Mouse (Mus musculus): ENCODE results near the gene Bloc1s4.

The Bloc1s4 gene

DNA sequence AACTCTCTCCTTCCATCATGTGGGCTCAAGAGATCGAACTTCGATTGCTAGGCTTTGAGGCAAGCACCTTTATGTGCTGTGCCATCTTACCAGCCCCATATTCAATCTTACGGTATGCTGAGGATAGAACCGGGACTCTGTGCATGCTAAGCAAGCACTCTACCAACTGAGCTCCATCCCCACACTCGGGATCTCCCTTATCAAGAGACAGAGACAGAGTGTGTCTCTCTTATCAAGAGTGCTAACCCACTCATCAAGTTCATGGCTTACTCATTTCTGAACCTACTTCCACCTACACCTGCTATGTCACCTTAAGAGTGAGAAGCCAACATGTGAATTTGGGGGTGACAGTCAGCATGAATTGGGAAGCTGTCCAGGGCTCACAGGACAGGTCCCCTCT is 28.2 kb downstream of the Bloc1s4 start:
- in situ Hi-C loops (cut with MboI, MseI), result no loop called here

DNA sequence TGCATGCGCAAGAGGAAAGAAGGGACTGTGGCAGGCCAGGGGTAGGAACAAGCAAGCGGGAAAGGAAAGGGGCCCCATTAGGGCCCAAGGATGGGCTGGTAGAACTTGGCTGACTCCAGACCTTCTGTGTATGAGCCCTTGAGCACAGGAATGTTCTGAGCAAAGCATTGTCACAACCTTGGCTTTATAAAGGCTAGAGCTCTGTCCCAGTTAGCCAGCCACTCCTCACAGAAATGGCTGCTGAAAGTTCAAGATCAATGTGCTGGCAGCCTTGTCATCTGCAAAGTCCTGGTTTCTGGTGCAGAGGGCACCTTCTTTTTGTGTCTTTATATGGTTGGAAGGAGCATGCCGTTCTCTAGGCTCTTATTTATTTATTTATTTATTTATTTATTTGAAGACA is 28.8 kb downstream of the Bloc1s4 start:
- in situ Hi-C loops (cut with MboI, MseI), result loop anchor here (10.0 kb wide), 1 partner anchor 95 kb away; no protein-coding TSS in a partner anchor

DNA sequence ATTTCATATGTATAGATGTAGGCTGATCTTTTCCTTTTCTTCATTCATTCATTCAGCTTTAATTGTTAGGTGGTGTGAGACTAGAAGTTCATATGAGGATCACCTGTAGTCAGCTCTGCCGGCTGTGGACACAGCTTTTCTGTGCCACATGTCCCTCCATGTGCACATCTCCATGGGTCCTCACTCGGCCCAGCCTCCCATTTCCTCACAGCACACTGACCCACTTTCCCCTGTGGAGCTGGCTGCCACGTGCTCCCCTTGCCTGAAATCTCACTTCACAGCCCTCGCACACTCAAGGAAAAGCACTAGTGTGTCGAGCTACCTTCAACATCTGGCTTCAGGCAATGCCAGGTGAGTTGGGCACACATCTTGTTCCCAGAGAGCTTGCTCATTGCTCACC is 29.3 kb downstream of the Bloc1s4 start:
- in situ Hi-C loops (cut with MboI, MseI), result loop anchor here (10.0 kb wide), 1 partner anchor 94 kb away; no protein-coding TSS in a partner anchor

DNA sequence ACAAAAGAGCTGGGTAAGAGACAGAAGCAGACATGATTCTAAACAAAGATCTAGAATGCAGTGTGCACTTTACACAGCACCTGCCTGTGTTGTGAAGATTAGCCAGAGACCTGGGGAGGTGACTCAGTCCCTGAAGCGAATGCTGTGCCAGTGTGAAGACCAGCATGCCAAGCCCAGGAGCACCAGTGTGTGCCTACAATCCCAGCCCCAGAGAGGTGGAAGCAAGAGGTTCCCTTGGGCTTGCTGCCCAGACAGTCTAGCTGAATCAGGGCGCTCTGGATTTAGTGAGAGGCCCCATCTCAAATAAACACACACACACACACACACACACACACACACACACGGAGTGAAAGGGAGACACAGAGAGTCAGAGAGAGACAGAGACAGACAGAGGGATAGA is 30.6 kb downstream of the Bloc1s4 start:
- in situ Hi-C loops (cut with MboI, MseI), result loop anchor here (10.0 kb wide), 1 partner anchor 93 kb away; no protein-coding TSS in a partner anchor

DNA sequence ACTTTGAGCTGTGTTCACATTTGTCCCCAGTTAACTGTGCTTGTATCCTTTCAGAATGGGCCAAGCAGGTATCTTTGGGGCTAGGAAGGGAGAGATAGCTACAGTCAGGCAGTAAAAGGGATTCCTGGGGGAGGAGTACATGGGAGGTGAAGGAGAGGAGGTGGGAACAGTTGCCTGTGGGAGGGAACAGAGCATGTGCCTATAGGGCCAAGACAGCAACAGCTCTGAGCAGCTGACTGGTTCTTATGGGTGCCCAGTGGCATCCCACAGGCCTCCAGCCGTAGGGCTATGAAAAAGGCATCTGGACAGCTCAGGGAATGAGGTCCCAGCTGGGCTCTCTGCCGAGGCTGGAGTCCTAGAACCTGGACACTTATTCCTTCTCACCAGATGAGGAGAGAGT is 31.6 kb downstream of the Bloc1s4 start:
- in situ Hi-C loops (cut with MboI, MseI), result loop anchor here (10.0 kb wide), 1 partner anchor 92 kb away; no protein-coding TSS in a partner anchor

DNA sequence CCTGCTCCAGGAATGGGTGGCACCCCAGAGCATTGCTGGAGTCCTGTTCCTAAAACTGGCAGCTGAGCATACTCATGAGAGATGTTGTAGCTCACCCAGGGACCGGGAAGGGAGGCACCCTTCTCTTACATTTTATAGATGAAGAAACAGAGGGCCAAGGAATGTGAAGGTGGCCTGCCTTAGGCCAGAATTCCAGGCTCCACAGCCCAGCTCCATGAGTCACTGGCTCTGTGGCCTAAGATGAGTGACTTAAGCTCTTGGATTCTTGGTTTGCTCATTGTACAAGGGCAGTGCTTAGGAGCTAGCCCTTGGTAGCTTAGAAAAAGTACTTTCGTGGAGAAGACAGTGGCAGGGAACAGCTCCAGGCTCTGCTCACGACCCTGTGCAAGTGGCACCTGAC is 33.6 kb downstream of the Bloc1s4 start:
- in situ Hi-C loops (cut with MboI, MseI), result loop anchor here (10.0 kb wide), 1 partner anchor 90 kb away; no protein-coding TSS in a partner anchor

DNA sequence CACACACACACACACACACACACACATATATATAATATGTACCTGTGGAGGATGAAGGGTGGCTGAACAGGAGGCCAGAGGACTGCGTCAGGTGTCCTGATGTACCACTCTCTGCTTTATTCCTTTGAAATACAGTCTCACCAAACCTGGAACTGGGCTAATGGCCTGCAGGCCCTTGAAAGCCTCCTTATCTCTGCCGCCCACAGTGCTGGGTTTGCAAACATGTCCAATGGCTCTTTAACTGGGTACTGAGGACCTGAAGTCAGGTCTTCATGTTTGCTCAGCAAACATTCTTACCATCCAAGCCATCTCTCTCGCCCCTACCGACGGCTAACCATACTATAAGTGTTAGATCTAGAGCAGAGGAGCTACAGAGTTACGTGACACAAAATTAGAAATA is 34.8 kb downstream of the Bloc1s4 start:
- in situ Hi-C loops (cut with MboI, MseI), result loop anchor here (10.0 kb wide), 1 partner anchor 89 kb away; no protein-coding TSS in a partner anchor

DNA sequence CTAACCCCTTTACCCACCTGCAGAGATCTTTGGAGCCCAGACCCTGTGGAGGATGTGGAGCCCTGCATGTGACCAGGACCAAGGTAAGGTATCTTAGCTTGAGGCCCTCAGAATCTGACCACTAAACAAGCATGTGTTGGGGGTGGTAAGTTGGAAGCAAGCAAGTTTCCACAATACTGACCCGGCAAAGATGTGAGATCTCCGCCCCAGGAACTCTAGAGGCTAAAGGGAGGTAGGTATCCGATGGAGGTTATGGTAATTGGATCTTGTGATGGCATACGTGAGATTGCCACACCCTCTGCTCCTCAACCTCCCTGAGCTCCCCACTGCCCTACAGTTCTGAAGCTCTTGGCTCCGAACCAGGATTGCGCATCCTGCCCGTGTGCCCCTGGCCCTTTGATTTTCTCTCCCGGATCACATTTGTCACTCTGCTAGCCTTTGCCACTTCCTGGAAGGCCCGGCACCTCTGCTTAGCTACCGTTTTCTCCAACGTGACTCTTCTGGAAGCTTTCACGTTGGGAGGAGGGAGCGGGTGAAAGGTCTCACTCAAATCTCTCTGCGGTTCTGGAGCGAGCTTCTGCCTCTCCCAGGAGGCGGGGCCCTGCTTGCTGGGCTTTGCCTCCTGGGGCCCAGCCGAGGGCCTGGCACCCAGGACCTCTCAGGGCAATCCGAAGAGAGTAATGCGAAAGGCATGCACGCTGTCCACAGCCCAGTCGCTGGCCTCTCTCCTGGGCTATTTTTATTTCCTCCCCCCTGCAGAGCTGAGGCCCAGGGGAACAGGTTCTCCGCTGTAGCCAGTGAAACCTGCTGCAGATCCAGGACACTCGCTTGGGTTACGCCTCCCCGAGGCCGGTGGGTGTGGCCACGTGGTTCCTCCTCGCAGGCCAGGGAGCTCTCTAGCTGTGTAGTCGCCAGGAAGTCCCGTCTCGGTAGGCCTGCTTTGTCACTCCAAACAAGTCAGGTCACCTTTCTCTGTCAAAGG is 35.6 kb downstream of the Bloc1s4 start:
- in situ Hi-C loops (cut with MboI, MseI), result loop anchor here (10.0 kb wide), 1 partner anchor 88 kb away; no protein-coding TSS in a partner anchor

DNA sequence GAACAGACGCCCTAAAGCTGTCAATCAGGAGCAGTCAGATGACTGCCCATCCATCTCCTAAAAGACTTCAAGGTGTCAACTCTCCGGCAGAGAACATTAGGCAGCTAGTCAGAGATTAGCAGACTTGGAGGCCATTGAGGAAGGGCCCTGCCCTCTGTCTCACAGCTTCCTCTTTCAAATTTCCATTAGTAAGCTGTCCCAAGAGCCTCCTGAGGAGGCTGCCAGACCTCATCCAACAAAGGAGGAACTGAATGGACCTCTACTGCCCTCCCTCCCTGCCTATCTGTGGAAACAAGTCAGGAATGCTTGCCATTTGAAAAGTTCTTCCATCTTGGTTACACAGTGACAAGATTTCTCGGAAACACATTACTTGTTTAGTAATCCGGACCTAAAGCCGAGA is 36.6 kb downstream of the Bloc1s4 start:
- in situ Hi-C loops (cut with MboI, MseI), result loop anchor here (10.0 kb wide), 1 partner anchor 87 kb away; no protein-coding TSS in a partner anchor

DNA sequence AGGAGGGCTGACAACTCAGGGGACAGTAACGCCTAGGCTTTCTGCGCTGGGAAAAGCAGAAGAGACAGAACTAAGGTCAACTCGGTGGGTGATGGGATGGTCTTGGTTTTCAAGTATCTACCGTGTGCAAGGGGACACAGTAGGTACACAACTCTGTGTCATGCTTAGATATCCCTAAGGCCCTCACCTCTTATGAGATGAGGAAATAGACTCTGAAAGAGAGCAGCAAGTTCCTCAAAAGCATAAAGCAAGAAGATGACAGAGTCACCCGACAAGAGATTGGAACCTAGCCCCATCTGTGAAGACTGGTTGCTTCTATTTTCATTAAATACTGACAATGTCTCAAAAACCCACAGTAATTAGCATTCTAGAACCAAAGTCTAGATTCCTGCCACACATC is 42.7 kb downstream of the Bloc1s4 start:
- in situ Hi-C loops (cut with MboI, MseI), result no loop called here

DNA sequence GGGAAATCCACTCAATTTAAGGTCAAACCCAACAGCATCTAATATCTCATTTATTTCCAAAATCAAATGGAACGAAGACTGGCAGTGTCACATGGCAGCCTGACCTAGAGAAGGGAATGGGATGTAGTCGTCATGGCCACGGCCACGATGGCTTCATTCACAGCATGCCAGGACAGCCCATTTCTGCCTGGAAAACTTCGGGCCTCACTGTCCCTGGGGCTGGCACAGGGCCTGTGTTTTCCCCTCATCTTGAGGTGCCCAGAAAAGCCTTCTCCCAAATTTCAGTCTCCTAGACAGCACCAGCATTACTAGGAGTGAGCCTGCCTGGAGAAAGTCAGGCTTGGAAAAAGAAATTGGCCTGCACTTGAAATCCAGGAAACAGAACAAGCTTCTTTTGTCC is 43.1 kb downstream of the Bloc1s4 start:
- in situ Hi-C loops (cut with MboI, MseI), result no loop called here

DNA sequence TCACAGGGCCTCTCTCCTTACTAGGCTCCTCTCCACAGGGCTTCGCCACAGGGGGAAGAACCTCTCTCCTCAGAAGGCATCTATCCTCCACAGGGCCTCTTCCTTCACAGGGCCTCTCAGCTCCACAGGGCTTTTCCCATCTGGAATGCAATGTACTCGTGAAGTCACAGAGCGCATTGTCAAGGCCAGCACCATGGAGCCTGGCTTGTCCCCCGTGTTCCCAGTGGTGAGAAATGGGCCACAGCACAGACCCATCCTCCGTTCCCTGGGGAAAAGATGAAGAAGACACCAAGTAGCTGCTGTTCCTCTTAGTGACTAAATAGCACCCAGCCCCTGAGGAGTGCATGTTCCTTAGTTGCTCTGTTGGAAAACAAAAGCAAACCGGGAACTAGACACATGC is 43.8 kb downstream of the Bloc1s4 start:
- in situ Hi-C loops (cut with MboI, MseI), result no loop called here

DNA sequence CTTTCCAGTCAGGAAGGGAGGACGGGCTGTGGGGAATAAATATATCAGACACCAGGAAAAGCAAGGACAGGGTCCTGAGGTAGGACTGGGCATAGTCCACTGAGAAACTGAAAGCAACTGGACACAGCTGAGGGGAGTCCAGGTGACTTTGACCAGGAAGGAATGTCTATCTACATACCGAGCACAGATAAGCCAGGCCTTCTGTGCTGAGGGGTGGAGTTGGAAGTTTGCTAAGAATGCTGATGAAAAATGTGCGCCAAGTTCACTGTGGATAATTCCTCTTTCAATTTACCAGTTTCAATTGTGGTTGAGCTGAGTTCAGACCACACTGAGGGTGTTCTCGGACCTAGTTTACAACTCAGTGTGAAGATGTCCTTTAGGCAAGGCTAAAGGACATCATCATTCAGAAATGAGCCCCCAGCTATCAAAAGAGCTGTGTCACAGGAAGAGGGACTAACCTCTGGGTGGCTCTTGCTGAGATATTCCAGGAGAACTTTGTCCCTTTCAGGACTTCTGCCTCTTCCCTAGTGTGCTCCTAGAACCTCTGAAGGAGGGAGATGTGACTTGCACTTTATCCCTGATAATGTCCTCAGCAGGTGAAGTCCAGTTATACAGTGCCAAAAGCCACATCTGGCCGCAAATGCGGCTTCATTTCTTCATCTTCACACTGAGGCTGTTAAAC is 47.4 kb downstream of the Bloc1s4 start:
- in situ Hi-C loops (cut with MboI, MseI), result no loop called here

DNA sequence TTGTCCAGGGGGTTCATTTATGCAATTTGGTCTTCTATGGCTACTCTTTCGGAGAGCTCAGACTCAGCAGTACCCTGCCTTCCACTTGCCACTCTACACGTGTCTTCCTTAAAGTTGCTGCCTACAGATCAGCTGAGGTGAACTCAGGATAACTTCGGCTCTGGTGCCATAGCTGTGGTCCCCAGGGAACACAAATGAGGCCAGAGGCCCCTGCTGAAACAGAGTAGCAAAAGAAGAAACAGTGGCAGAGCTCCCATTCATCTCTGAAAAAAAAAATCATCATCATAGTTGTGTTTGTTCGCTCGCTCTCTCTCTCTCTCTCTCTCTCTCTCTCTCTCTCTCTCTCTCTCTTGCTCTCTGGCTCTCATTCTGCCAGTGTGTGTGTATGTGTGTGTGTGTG is 49.8 kb downstream of the Bloc1s4 start:
- in situ Hi-C loops (cut with MboI, MseI), result loop anchor here (5.0 kb wide), 1 partner anchor 39 kb away; no protein-coding TSS in a partner anchor

DNA sequence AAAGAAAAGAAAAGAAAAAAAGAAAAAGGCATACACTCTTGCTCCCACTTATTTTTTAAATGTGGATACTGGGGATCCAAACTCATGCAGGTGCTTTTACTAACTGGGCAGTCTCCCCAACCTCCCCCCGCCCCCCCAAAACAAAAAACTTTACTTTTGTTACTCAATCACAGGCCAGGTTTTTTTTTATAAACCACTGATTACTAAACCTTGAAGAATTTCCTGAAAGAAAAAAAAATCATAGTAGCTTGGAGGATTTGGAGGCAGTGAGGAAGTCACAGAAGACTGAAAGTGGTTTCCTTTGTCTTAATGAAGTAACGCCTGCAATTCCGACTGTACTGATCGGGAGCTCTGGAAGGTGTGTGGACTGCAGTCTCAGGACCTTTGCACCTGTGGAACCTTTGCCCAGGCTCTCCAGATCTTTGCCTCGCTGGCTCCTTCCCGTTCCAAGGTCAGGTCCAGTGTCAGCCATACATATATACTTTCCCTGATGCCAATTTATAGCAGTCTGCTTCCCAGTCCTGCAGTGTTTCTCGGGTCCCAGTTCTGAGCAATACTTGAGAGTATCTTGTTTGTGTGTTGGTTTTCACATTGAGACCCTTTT is 50.3 kb downstream of the Bloc1s4 start:
- in situ Hi-C loops (cut with MboI, MseI), result loop anchor here (5.0 kb wide), 1 partner anchor 39 kb away; no protein-coding TSS in a partner anchor

Measured in T-helper 2 cell (primary cell).